Mouse (Mus musculus): ENCODE data around the gene 6330409D20Rik. TPM values are rescaled to one million over a fixed set of nuclear protein-coding genes. Genes with fewer than 3 reads are reported as not detected.

6330409D20Rik gene
- polyA plus RNA-seq, 1 experiment from 2014 or later = 0.28 TPM

GRCm38 (mm10) chr2:32722581-32722980, 18.2 kb downstream of the 6330409D20Rik start:
- 47% methylated on average over 3 of the region's 3 CpGs for WGBS
- Histone ChIP-seq H3K27ac (ENCODE audit: low read length) (no peak overlapping the region), H3K9me3 (replicated peaks; ENCODE audit: control insufficient read depth, low read length) (no peaks in the 10 kb centered on the region), H3K9ac (ENCODE audit: low read length) (no peak overlapping the region), H3K4me1 (ENCODE audit: control insufficient read depth, insufficient read depth, low read length) (peaks cover 6% of the 10 kb centered on the region; the same call in 1 of the 2 replicates), H3K36me3 (ENCODE audit: control insufficient read depth, insufficient read depth, low read length) (no peaks in the 10 kb centered on the region), H3K4me2 (ENCODE audit: low read depth, low read length) (peak overlapping the region; percentile 50; the same call in 1 of the 2 replicates), H3K27me3 (ENCODE audit: control insufficient read depth, insufficient read depth, low read length) (no peaks in the 10 kb centered on the region), H3K4me3 (replicated peaks; ENCODE audit: low read length) (no peak overlapping the region)
- no peak for ATAC-seq (ENCODE audit: insufficient read depth, low FRiP score)

GRCm38 (mm10) chr2:32722046-32722445, 18.8 kb downstream of the 6330409D20Rik start:
- H3K9me3 ChIP-seq (replicated peaks; ENCODE audit: control insufficient read depth, low read length) = no peaks in the 10 kb centered on the region
- ATAC-seq (ENCODE audit: insufficient read depth, low FRiP score) = no peak
- 42% methylated on average over 6 of the region's 6 CpGs for WGBS
- peak overlapping the region; percentile 50 for H3K4me2 ChIP-seq (ENCODE audit: low read depth, low read length)
- no peaks in the 10 kb centered on the region for H3K36me3 ChIP-seq (ENCODE audit: control insufficient read depth, insufficient read depth, low read length)
- H3K4me3 ChIP-seq (replicated peaks; ENCODE audit: low read length) = peak overlapping the region; percentile 36
- peak overlapping the region; percentile 64 for H3K9ac ChIP-seq (ENCODE audit: low read length)
- peak overlapping the region; percentile 26; the same call in 1 of the 2 replicates for H3K27ac ChIP-seq (ENCODE audit: low read length)
- H3K27me3 ChIP-seq (ENCODE audit: control insufficient read depth, insufficient read depth, low read length) = no peaks in the 10 kb centered on the region
- peaks cover 6% of the 10 kb centered on the region; the same call in 1 of the 2 replicates for H3K4me1 ChIP-seq (ENCODE audit: control insufficient read depth, insufficient read depth, low read length)

- peak; percentile 68; the same call in 1 of the 2 replicates for ATAC-seq (ENCODE audit: insufficient read depth, low FRiP score)
- WGBS = 21% methylated on average over 8 of the region's 8 CpGs
- Histone ChIP-seq H3K27ac (ENCODE audit: low read length) (peak within 1 kb of the TSS; percentile 43), H3K9me3 (replicated peaks; ENCODE audit: control insufficient read depth, low read length) (no peaks in the 10 kb centered on the region), H3K9ac (ENCODE audit: low read length) (peak within 1 kb of the TSS; percentile 64), H3K4me3 (replicated peaks; ENCODE audit: low read length) (peak within 1 kb of the TSS; percentile 36), H3K27me3 (ENCODE audit: control insufficient read depth, insufficient read depth, low read length) (no peaks in the 10 kb centered on the region), H3K4me2 (ENCODE audit: low read depth, low read length) (peak within 1 kb of the TSS; percentile 50), H3K36me3 (ENCODE audit: control insufficient read depth, insufficient read depth, low read length) (no peaks in the 10 kb centered on the region), H3K4me1 (ENCODE audit: control insufficient read depth, insufficient read depth, low read length) (peaks cover 6% of the 10 kb centered on the region; the same call in 1 of the 2 replicates)
Measured at GRCm38 (mm10) chr2:32720681-32721229, 20.1 kb downstream of the 6330409D20Rik start, which contains the start of gene Sh2d3c. Sh2d3c (plus strand) TSS chr2:32721055.

GRCm38 (mm10) chr2:32720053-32720452, 20.8 kb downstream of the 6330409D20Rik start:
- peak overlapping the region; percentile 43; the same call in 1 of the 2 replicates for H3K27ac ChIP-seq (ENCODE audit: low read length)
- 81% methylated on average over 3 of the region's 3 CpGs for WGBS

GRCm38 (mm10) chr2:32718761-32719160, 22.1 kb downstream of the 6330409D20Rik start:
- WGBS = 56% methylated on average over 9 of the region's 9 CpGs

More at GRCm38 (mm10) chr2:32720053-32720452, 20.8 kb downstream of the 6330409D20Rik start:
- no peaks in the 10 kb centered on the region for H3K27me3 ChIP-seq (ENCODE audit: control insufficient read depth, insufficient read depth, low read length)
- no peak for ATAC-seq (ENCODE audit: insufficient read depth, low FRiP score)
- no peaks in the 10 kb centered on the region for H3K36me3 ChIP-seq (ENCODE audit: control insufficient read depth, insufficient read depth, low read length)
- no peak overlapping the region for H3K4me2 ChIP-seq (ENCODE audit: low read depth, low read length)
- peaks cover 6% of the 10 kb centered on the region; the same call in 1 of the 2 replicates for H3K4me1 ChIP-seq (ENCODE audit: control insufficient read depth, insufficient read depth, low read length)
- H3K9me3 ChIP-seq (replicated peaks; ENCODE audit: control insufficient read depth, low read length) = no peaks in the 10 kb centered on the region
- no peak overlapping the region for H3K4me3 ChIP-seq (replicated peaks; ENCODE audit: low read length)
- H3K9ac ChIP-seq (ENCODE audit: low read length) = no peak overlapping the region

GRCm38 (mm10) chr2:32714987-32715425, 25.8 kb downstream of the 6330409D20Rik start:
- no peaks in the 10 kb centered on the region for H3K36me3 ChIP-seq (ENCODE audit: control insufficient read depth, insufficient read depth, low read length)
- WGBS = 40% methylated on average over 4 of the region's 4 CpGs
- ATAC-seq (ENCODE audit: insufficient read depth, low FRiP score) = no peak
- H3K4me3 ChIP-seq (replicated peaks; ENCODE audit: low read length) = no peak overlapping the region
- peak overlapping the region; percentile 97 for H3K27ac ChIP-seq (ENCODE audit: low read length)
- H3K4me1 ChIP-seq (ENCODE audit: control insufficient read depth, insufficient read depth, low read length) = peaks cover 21% of the 10 kb centered on the region
- H3K9me3 ChIP-seq (replicated peaks; ENCODE audit: control insufficient read depth, low read length) = no peaks in the 10 kb centered on the region
- H3K9ac ChIP-seq (ENCODE audit: low read length) = peak overlapping the region; percentile 49
- no peaks in the 10 kb centered on the region for H3K27me3 ChIP-seq (ENCODE audit: control insufficient read depth, insufficient read depth, low read length)
- no peak overlapping the region for H3K4me2 ChIP-seq (ENCODE audit: low read depth, low read length)

More at GRCm38 (mm10) chr2:32718761-32719160, 22.1 kb downstream of the 6330409D20Rik start:
- no peaks in the 10 kb centered on the region for H3K27me3 ChIP-seq (ENCODE audit: control insufficient read depth, insufficient read depth, low read length)
- no peak overlapping the region for H3K27ac ChIP-seq (ENCODE audit: low read length)
- H3K36me3 ChIP-seq (ENCODE audit: control insufficient read depth, insufficient read depth, low read length) = no peaks in the 10 kb centered on the region
- no peaks in the 10 kb centered on the region for H3K9me3 ChIP-seq (replicated peaks; ENCODE audit: control insufficient read depth, low read length)
- H3K4me2 ChIP-seq (ENCODE audit: low read depth, low read length) = no peak overlapping the region
- no peak for ATAC-seq (ENCODE audit: insufficient read depth, low FRiP score)
- H3K9ac ChIP-seq (ENCODE audit: low read length) = no peak overlapping the region
- H3K4me1 ChIP-seq (ENCODE audit: control insufficient read depth, insufficient read depth, low read length) = peaks cover 17% of the 10 kb centered on the region
- H3K4me3 ChIP-seq (replicated peaks; ENCODE audit: low read length) = no peak overlapping the region

GRCm38 (mm10) chr2:32714117-32714986, 26.5 kb downstream of the 6330409D20Rik start:
- no peak for ATAC-seq (ENCODE audit: insufficient read depth, low FRiP score)
- 0 out of 2 replicates have a peak overlapping the region, but pooled peaks have one; percentile 34 for H3K4me2 ChIP-seq (ENCODE audit: low read depth, low read length)
- peaks cover 21% of the 10 kb centered on the region for H3K4me1 ChIP-seq (ENCODE audit: control insufficient read depth, insufficient read depth, low read length)
- H3K27ac ChIP-seq (ENCODE audit: low read length) = peak overlapping the region; percentile 97
- 43% methylated on average over 11 of the region's 11 CpGs for WGBS
- H3K9me3 ChIP-seq (replicated peaks; ENCODE audit: control insufficient read depth, low read length) = no peaks in the 10 kb centered on the region
- H3K27me3 ChIP-seq (ENCODE audit: control insufficient read depth, insufficient read depth, low read length) = no peaks in the 10 kb centered on the region
- H3K36me3 ChIP-seq (ENCODE audit: control insufficient read depth, insufficient read depth, low read length) = peaks cover 3% of the 10 kb centered on the region; the same call in 1 of the 2 replicates
- H3K4me3 ChIP-seq (replicated peaks; ENCODE audit: low read length) = no peak overlapping the region
- peak overlapping the region; percentile 49 for H3K9ac ChIP-seq (ENCODE audit: low read length)

- H3K36me3 ChIP-seq (ENCODE audit: control insufficient read depth, insufficient read depth, low read length) = peaks cover 5% of the 10 kb centered on the region; the same call in 1 of the 2 replicates
- no peaks in the 10 kb centered on the region for H3K9me3 ChIP-seq (replicated peaks; ENCODE audit: control insufficient read depth, low read length)
- H3K4me3 ChIP-seq (replicated peaks; ENCODE audit: low read length) = peak within 1 kb of the TSS; percentile 94
- whole genome bisulfite sequencing = under 1% methylated on average over 49 of the region's 79 CpGs
- H3K4me2 ChIP-seq (ENCODE audit: low read depth, low read length) = peak within 1 kb of the TSS; percentile 82
- ATAC-seq (ENCODE audit: insufficient read depth, low FRiP score) = peak; percentile 88
- no peaks in the 10 kb centered on the region for H3K27me3 ChIP-seq (ENCODE audit: control insufficient read depth, insufficient read depth, low read length)
- H3K9ac ChIP-seq (ENCODE audit: low read length) = peak within 1 kb of the TSS; percentile 89
- H3K4me1 ChIP-seq (ENCODE audit: control insufficient read depth, insufficient read depth, low read length) = peaks cover 21% of the 10 kb centered on the region
- H3K27ac ChIP-seq (ENCODE audit: low read length) = peak within 1 kb of the TSS; percentile 97
Measured at GRCm38 (mm10) chr2:32712934-32713817, 27.6 kb downstream of the 6330409D20Rik start, which contains the start of gene Cdk9. Cdk9 (minus strand) TSS chr2:32713076.
